Comparison of ENCODE assay signal across 8 mouse cellular contexts in genomic region chr9:65629025-65629766, GRCm38 (mm10). TPM values are rescaled to one million over a fixed set of nuclear protein-coding genes. Genes with fewer than 3 reads are reported as not detected.
DNase-seq lines count a peak whose midpoint lies in the region; ATAC-seq and TF ChIP-seq lines count a peak whose summit lies in the region.

Rbpms2 (plus strand) TSS chr9:65629648.

- no peaks in the 10 kb centered on the region for H3K36me3 ChIP-seq in heart, postnatal 0 days (replicated peaks; ENCODE audit: control insufficient read depth, insufficient read depth, low read length)

- 1% methylated on average over 37 of the region's 40 CpGs for WGBS in heart, postnatal 0 days

- TF ChIP-seq CTCF in heart, postnatal 0 days (IDR thresholded peaks at IDR 0.05; ENCODE audit: low read depth) = no peak

- ATAC-seq in heart, postnatal 0 days (ENCODE audit: insufficient read depth, low read depth) = no peak; the same call in 1 of the 2 replicates

- H3K27me3 ChIP-seq in heart, postnatal 0 days (ENCODE audit: control insufficient read depth, insufficient read depth, low read length) = no peaks in the 10 kb centered on the region

- peak within 1 kb of the TSS; percentile 71 for H3K4me3 ChIP-seq in heart, postnatal 0 days (ENCODE audit: low read depth, low read length)

- H3K9me3 ChIP-seq in heart, postnatal 0 days (replicated peaks; ENCODE audit: control insufficient read depth, low read length) = no peaks in the 10 kb centered on the region

- peak; percentile 15 for DNase-seq in gastrocnemius, postnatal 10 days
- no peak for DNase-seq in gastrocnemius, postnatal 14 days
- DNase-seq in embryo, embryonic 9.5 days (ENCODE audit: extremely low spot score) = peak; percentile 59
- peak; percentile 50 for DNase-seq in heart, postnatal 0 days (ENCODE audit: low spot score)
- peak; percentile 77 for DNase-seq in kidney, postnatal 14 days
- DNase-seq in lung, postnatal 4 days = peak; percentile 40 to 42
- DNase-seq in testis, postnatal 14 days (ENCODE audit: low spot score) = peak; percentile 36
- DNase-seq in right cerebral cortex, postnatal 14 days = no peak

- H3K9ac ChIP-seq in heart, postnatal 0 days (replicated peaks; ENCODE audit: low read depth, low read length) = peak within 1 kb of the TSS; percentile 84

- H3K4me1 ChIP-seq in heart, postnatal 0 days (ENCODE audit: control insufficient read depth, insufficient read depth) = no peaks in the 10 kb centered on the region

- TF ChIP-seq EP300 in heart, postnatal 0 days (IDR thresholded peaks at IDR 0.05; ENCODE audit: low read depth) = no peak

- H3K27ac ChIP-seq in heart, postnatal 0 days (ENCODE audit: low read depth) = peak within 1 kb of the TSS; percentile 90

- intact Hi-C loops in gastrocnemius, postnatal 14 days (cut with DNase I; ENCODE audit: low total_unique reads) = no loop called here

- H3K4me2 ChIP-seq in heart, postnatal 0 days (ENCODE audit: low read depth, low read length) = peak within 1 kb of the TSS; percentile 76

RNA-seq across cellular contexts. Expression of gene Rbpms2, which starts in this region (rescaled TPM):
- total RNA-seq in gastrocnemius, postnatal 10 days (2021) = 1 to 10 TPM; 2.4 to 4.0 TPM
- 1 to 10 TPM; 2.2 to 2.6 TPM for total RNA-seq in gastrocnemius, postnatal 14 days (2021)
- total RNA-seq in heart, postnatal 0 days (2014; rRNA removed; ENCODE audit: low replicate concordance) = 94.5 and 121 TPM in 2 replicates
- 108 and 117 TPM in 2 replicates for polyA plus RNA-seq in heart, postnatal 0 days (2015; fragmentation: Nextera tagmentation; extraction: Ambion mirVana)

Comparison
In these comparisons a context has a peak if more than half of its experiments do, and no peak if none do; other contexts are left out.
1. RNA of gene Rbpms2 (total RNA-seq): 94.5 to 121 TPM in heart, postnatal 0 days; 2.4 to 4.0 TPM in gastrocnemius, postnatal 10 days and 2.2 to 2.6 TPM in gastrocnemius, postnatal 14 days; every median in the first group is over 10 times any median in the second.
2. DNase-seq: peak in gastrocnemius, postnatal 10 days (single experiment), embryo, embryonic 9.5 days (single experiment), heart, postnatal 0 days (single experiment), kidney, postnatal 14 days (single experiment), lung, postnatal 4 days (2 of 2) and testis, postnatal 14 days (single experiment); none in gastrocnemius, postnatal 14 days (single experiment) and right cerebral cortex, postnatal 14 days (single experiment).